Mouse (Mus musculus): ENCODE measurements at regions not wholly inside any gene's neighbourhood (a gene's known extent, or its start where the extent isn't known, plus 50 kb on each side); places are given as distances from the start of the nearest gene placed in this dataset.

DNA sequence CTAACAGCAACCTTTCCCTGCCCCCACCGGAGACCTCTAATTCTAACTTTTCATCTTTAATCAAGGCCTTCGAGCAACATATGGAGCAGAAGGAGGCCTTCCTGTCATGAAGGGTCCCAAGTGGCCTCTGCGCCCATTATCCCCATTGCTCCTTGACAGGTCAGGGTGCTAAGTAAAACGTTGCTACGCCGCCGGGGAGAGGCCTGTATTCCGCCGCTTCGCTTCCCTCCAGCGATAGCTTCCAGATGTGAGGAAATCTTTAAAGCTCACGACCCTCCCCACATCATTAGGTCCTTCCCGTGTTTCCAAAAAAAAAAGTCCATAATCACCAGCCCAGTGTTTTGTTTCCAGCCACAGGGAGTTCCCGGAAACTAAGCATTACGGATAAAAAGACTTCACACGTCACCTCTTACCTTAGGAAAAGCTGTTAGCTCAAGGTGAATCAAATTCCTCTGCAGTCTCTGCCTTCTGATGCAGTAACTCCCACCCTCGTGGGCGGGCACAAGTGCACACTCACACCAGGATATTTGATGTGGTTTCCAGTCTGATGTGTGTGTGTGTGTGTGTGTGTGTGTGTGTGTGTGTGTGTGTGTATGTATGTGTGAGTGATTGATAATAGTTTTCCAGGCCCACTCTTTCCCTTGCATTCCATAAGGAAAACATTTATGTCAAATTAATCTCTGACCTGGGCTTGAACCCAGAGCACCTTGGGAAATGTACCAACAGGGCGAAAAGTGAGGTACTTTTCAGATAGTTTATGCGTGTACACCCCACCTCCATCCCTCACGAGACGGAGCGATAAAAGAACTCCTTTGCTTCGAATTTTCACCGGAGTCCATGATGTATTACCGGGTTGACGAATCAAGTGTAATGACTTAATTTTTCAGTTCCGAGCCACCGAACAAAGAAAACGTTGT, 107.5 kb downstream of the Gm45692 start:
- DNase-seq, result no peak

- no peak for DNase-seq
Observed at GRCm38 (mm10) chr8:26227529-26227895, 108.2 kb downstream of the Gm45692 start.

DNA sequence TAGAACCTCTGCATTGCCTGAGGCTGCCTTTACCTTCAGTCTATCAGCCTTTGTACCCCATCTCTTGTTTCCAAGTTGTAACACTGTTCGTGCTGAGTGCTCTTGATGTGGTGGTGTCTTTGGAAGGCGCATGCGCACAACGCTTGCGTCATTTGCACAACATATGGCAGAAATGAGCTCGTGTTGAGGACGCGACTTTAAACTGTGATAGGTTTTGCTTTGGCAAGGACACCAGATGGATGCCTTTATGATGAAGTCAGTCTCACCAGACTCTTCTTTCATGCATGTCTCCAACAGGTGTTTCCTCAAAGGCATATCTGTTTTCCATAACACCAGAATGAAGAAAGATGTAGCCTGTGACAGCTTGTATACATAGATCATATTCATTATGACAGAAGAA, 110.2 kb downstream of the Gm45692 start:
- no peak for DNase-seq

- no peak for DNase-seq
Observed at GRCm38 (mm10) chr8:26239075-26239474, 119.7 kb downstream of the Gm45692 start.

GRCm38 (mm10) chr8:26239604-26240003, 120.3 kb downstream of the Gm45692 start:
- no peak for DNase-seq

- no peak for DNase-seq
Observed at GRCm38 (mm10) chr8:26243743-26244142, 124.4 kb downstream of the Gm45692 start.

DNA sequence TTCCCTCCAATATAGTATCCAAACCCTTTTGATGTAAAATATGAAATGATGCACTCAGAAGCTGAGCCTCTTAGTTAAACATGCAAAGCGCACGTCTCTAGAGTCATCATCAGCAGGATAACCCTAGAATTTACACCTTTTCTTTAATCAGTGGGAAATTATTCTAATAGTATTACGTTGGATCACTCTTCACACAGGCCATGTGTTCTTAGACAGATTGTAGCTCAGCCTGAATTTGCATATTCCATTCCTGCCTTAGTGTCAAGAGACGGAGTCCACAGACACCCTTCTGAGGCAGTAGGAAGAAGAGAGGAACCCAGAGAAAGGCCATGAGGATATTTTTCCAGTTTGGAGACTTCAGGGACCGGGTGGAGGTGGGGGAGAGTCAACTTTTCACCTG, 125.0 kb downstream of the Gm45692 start:
- DNase-seq, result no peak

DNA sequence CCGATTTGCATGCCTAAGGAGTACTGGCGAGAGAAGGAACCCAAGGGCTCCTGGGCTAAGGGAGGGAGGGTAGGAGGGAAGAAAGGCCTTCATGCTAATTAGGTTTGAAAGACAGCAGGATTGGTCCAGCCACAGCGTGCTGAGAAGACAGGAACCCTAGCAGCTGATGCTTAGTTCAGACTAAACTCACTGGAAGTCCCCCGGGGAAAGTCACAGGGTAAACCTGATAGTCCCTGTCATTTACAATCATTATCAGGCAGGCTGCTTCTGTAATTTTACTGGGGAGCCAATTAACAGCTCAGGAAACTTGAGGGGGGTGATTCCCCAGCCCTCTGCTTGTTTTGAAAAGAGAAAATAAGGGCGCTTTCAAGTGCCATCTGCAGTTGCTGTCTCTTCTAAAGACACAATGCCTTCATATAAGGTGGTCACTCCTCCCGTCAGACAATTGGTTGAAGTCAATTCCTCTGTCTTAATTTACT, 135.9 kb downstream of the Gm45692 start:
- DNase-seq, result no peak

GRCm38 (mm10) chr8:26260294-26260693, 141.0 kb downstream of the Gm45692 start:
- DNase-seq, result no peak

DNA sequence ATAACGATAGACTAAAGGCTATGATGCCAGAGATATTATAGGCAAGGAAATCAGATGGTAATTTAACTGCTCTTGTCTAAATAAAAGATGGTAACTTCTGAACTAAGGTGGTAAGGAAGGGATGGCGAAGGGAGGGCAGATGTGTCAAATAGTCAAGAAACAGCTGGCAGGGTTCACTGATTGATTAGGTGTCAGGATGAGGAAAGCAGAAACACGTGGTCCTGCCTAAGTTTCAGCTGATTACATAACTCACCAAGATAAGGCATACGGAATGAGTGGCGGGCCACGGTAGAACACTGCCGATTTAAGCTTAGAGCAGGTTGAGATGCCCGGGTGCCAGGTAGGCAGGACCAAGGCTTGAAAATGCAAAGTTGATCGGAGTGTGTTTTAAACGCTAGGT, 143.2 kb downstream of the Gm45692 start:
- no peak for DNase-seq

DNA sequence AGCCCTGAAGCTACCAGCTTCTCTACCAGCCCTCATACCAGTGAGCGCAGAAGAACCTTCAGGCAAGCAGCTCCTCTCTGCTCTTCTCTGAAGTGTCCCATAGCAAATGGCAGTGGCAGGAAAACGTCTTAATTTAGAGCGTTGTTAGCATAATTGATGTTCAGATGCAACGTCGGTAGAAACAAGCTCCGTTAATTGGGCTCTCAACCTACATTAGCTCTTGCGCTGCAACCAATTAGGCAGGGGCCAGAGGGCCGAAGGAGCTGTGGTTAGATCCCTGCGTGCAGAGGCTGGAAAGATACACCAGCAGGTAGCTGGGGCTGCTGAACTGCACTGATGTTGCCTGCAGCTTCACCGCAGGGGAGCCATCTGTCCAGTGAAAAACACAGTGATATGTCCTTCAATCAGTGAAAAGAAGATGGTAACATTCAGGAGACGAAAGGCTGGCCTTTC, 145.6 kb downstream of the Gm45692 start:
- DNase-seq, result no peak

- no peak for DNase-seq
Observed at GRCm38 (mm10) chr8:26265366-26265765, 146.0 kb downstream of the Gm45692 start.

GRCm38 (mm10) chr8:26266384-26266783, 147.1 kb downstream of the Gm45692 start:
- DNase-seq, result no peak

DNA sequence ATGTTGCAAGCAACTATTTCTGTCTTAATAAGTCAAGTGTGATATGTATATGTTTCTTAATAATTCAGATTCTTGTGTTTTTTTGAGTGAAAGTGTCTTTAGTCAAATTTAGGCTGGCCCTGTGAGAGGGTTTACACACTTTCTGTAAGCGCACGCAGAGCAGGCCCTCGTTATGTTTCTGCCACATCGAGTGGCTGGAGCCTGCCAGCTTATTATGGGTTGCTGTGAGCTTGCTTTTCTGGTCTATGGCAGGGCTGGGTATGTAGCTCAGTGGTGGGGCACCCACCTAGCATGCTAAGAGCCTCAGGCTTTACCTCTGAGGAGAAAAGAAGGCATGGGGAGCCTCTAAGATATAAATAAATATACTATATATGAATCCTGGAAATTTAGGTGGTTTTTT, 148.2 kb downstream of the Gm45692 start:
- DNase-seq, result no peak

DNA sequence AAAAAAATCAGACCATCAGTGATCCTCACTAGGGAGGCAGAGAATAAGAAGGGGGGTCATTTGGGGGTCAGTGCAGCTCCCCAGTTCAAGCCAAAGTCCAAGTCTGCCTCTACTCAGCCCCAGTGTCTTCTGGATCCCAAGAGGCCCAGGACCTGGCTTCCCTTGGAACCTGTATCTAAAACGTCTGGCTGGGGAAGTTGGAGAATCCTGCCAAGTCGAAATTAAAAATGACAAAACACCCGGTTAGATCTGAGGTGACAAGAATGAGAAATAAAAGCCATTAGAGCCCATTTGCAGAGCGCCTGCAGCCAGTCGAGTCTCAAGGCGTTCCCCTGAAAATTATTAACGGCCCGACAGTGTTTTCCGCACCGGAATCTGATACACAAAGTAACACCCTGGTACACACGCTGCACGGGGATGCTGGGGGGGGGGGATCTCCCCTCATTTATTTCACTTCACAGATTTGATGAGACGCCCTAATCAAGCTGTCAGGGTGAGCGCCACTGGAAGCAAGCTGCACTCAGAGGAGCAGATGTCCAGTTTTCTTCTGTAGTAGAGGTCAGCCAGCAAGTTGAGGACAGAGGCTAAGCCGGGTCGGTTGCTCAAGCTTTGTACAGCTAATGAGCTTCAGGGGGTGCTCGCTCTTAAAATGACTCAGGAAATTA, 149.5 kb downstream of the Gm45692 start:
- no peak for DNase-seq

DNA sequence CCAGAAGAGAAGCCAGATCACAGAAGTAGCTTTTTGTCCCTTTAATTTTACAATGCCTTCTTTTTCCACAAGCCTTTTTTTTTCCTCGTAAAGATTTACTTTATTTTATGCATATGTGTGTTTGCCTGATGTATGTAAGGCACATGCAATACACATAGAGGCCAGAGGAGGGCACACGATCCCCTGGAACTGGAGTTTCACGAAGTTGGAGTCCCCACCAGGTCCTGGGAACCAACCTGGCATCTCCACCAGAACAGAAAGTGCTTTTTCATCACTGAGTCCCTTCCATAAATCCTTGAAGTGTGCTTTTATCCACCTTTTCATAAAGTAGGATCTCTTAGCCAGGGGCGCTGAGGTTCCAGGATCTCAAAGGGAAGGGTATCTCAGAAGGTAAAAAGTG, 152.8 kb downstream of the Gm45692 start:
- DNase-seq, result no peak

GRCm38 (mm10) chr8:26272675-26273414, 153.5 kb downstream of the Gm45692 start:
- DNase-seq, result no peak

DNA sequence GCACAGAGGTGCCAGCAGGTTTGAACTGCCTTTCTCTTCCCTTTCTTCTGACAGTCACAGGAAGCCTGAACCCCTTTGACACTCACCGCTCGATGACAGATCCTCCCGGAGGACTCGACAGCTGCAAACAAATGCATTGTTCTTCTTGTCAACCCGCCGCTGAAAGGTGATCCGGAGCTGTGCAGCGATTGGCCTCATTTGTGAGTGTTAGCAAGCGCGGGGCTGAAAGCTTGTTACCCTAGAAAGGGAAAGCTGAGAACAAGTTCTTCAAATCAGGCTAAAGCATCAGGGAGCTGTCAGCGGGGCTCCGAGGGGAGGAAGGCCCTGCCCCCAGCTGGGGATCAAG, 154.1 kb downstream of the Gm45692 start:
- no peak for DNase-seq

DNA sequence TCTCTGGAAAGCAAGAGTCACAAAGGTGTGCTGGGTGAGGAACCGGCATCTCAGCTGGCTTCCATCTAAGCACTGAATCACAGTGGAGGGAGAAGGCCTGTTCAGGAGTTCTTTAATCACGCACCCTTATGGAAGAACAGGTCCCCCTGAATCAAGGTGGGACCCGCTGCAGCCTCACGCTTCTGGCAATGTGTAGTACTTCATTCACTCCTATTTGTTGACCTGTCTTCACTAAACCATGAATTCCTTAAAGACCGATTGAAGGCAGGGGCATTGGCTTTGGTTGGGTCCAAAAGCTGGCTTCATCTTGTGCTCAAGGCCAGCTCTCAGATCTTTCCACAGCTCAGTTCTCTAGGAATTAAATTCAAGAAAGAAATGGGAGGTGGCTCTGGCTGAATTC, 154.5 kb downstream of the Gm45692 start:
- no peak for DNase-seq

DNA sequence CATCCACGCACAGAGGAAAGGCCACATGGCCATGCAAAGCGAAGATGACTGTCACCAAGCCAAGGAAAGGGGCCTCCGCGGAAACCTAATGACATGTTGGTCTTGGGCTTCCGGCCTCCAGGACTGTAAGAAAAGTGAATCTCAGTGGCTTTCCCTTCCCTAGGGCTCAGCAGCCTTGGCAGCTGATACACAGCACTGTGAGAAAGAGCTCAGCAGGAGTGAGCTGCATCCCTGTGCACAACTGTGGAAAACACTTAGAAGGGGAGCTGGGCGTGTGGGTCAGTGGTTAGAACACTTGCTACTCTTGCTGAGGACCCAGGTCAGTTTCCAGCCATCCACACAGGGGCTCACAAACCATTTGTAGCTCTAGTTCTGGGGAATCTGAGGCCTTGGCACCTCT, 155.1 kb downstream of the Gm45692 start:
- DNase-seq, result no peak

DNA sequence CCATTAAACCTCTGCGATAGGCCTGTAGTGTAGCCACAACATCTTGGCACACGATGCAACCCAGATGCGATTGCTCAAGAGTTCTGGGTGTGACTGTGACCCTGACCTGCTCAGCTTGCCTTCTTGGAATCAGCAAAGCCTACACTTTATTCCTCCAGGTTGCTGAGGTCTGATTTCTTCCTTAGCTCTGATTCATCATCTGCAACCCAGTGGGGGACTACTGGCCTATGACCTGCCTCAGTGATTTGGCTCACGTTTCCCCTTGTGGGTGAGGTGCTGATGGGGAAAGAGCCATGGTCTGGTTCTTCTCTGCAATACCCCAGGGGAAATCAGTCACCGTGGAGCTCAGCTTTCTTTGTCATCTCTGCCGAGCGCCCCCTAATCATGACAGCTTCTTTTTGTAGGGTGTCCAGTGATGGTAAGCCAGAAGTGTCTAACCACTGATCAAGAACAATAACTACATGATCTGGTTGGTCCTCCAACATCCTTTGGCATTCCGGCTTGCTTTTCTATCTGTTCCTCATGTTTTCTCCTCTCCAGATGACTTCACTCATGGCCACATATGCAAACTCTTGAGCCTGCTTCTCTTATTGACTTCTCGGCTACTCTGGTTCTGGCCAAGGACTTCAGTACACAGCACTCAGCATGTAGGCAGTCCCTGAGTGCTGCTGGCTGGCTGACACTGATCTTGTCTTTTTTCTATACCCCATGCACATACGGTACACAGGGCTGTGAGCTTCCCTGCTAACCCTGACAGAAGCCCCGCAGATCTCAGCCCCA, 163.0 kb downstream of the Gm45692 start:
- no peak for DNase-seq

- DNase-seq, result no peak
Observed at GRCm38 (mm10) chr8:26283957-26284356, 164.6 kb downstream of the Gm45692 start.

DNA sequence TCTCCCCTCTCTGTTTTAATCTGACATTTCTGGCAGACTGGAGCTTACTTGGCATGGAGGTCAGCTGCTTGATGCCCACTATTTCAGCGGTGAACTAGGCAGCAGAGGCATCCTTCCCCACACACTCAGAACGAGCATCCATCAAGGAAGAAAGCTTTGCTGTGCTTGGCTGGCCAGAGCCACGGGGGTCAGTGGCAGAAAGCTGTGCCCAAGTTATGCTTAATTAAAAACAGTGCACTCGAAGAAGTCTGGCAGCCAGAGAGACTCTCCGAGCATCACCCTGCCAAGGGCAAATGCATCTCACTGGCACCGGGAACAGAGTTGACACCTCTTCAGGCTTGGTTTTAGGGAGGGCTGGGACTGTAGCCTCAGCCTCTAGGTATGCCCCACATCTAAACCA, 168.3 kb downstream of the Gm45692 start:
- DNase-seq, result no peak

Measured in cerebellum, adult 11 months (tissue).